Mouse (Mus musculus) neural tube, embryonic 13.5 days (tissue): Measurements from ENCODE around the gene Gm5148. TPM values are rescaled to one million over a fixed set of nuclear protein-coding genes. Genes with fewer than 3 reads are reported as not detected.
A peak's percentile ranks its signal among the peaks of the same experiment; 100 is the strongest.

Experiments
- ATAC-seq: fragments of 200-750 bp; cut with Nextera tagmentation; 2 replicates; pipeline ENCODE4 v1.8.0; 2017; ENCODE audit warnings: low read depth, mild to moderate bottlenecking, moderate TSS enrichment, moderate library complexity
- H3K27ac ChIP-seq: fragments of 300-500 bp; sonication (generic); replicated peaks from 2 replicates; pipeline ENCODE4 v1.5.1; 2015; ENCODE audit warnings: moderate library complexity, mild to moderate bottlenecking, inconsistent platforms
- H3K27me3 ChIP-seq: fragments of 300-500 bp; sonication (generic); 2 replicates; pipeline ENCODE4 v1.6.1; 2015; ENCODE audit warnings: mild to moderate bottlenecking, inconsistent platforms
- H3K36me3 ChIP-seq: fragments of 300-500 bp; sonication (generic); 2 replicates; pipeline ENCODE4 v1.6.1; 2015; ENCODE audit warnings: mild to moderate bottlenecking, inconsistent platforms
- H3K4me1 ChIP-seq: fragments of 300-500 bp; sonication (generic); replicated peaks from 2 replicates; pipeline ENCODE4 v1.6.1; 2015; ENCODE audit warnings: inconsistent platforms
- H3K4me2 ChIP-seq: fragments of 300-500 bp; sonication (generic); 2 replicates; pipeline ENCODE4 v1.6.1; 2015; ENCODE audit warnings: inconsistent platforms, mild to moderate bottlenecking, moderate library complexity
- H3K4me3 ChIP-seq: fragments of 300-500 bp; sonication (generic); 2 replicates; pipeline ENCODE4 v1.5.1; 2015; ENCODE audit warnings: mild to moderate bottlenecking, inconsistent platforms
- H3K9ac ChIP-seq: fragments of 300-500 bp; sonication (generic); 2 replicates; pipeline ENCODE4 v1.6.1; 2015; ENCODE audit warnings: moderate library complexity, mild to moderate bottlenecking, inconsistent platforms
- H3K9me3 ChIP-seq: fragments of 300-500 bp; sonication (generic); 2 replicates; pipeline ENCODE4 v1.6.1; 2016; ENCODE audit warnings: inconsistent platforms
- WGBS: fragments of 180-500 bp; shearing (Covaris S2); methylation state at CpG from one replicate; pipeline ENCODE4 v1.1.7; 2015; 5-methylcytosine and 5-hydroxymethylcytosine counted together
- polyA plus RNA-seq: library from polyadenylated mRNA; unstranded; fragments of >200 nt; fragmentation: Nextera tagmentation; extraction: Ambion mirVana; gene quantifications from 2 replicates; pipeline ENCODE4 v1.2.1, GENCODE M21; 2015

The Gm5148 gene
- polyA plus RNA-seq, 1 experiment from 2014 or later = 7.3 TPM

GRCm38 (mm10) chr3:37675056-37675525 is 49.2 kb downstream of the Gm5148 start:
- H3K4me2 ChIP-seq = no peak overlapping the region
- H3K27ac ChIP-seq = no peak overlapping the region
- H3K4me1 ChIP-seq = peaks cover 24% of the 10 kb centered on the region
- H3K4me3 ChIP-seq = no peak overlapping the region
- H3K27me3 ChIP-seq = peaks cover 53% of the 10 kb centered on the region
- no peaks in the 10 kb centered on the region for H3K9me3 ChIP-seq
- 86% methylated on average over 11 of the region's 11 CpGs for WGBS
- ATAC-seq = no peak
- H3K36me3 ChIP-seq = no peaks in the 10 kb centered on the region
- no peak overlapping the region for H3K9ac ChIP-seq

DNA sequence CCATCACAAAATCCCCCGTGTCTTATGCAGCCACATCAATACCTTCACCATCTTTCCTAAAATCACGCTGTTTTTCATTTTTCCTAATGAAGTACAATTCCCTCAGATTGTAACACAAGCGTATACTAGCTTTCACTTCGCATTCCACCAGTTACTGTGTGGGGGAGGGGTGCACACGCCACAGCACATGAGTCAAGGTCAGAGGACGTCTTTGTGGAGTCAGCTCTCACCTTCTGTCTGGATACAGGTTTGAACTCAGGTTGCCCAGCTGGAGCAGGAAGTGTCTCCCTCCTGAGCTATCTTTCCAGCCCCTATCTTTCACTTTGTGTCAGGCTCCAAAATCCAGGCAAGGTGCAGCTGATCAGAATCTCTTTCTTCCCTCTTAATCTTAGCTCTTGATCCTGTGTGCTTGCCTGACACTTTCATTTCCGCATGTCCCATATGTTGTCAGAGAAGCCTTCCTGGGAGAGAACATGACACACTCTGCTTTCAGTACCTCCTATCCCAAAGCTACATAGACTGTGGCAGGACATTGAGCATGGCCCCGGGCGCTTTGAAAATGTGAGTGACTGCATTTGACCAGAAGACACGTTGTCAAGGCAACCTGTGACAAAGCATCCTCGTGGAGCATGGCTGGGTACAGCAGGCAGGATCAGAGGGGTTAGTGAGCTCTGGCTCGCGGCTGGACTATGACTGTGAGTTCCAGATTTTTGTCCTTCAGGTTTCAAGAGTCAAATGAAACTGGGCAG is 50.6 kb downstream of the Gm5148 start:
- WGBS = 38% methylated on average over 13 of the region's 13 CpGs
- Histone ChIP-seq H3K4me1 (peaks cover 24% of the 10 kb centered on the region), H3K4me3 (no peak overlapping the region), H3K36me3 (no peaks in the 10 kb centered on the region), H3K9me3 (peaks cover 8% of the 10 kb centered on the region; the same call in 1 of the 2 replicates), H3K27me3 (peaks cover 62% of the 10 kb centered on the region), H3K27ac (no peak overlapping the region), H3K9ac (no peak overlapping the region), H3K4me2 (no peak overlapping the region)
- 0 out of 2 replicates have a peak, but pooled peaks have one; percentile 61 for ATAC-seq

GRCm38 (mm10) chr3:37672266-37673040 is 51.8 kb downstream of the Gm5148 start:
- Histone ChIP-seq H3K4me2 (no peak overlapping the region), H3K9ac (no peak overlapping the region), H3K36me3 (no peaks in the 10 kb centered on the region), H3K4me3 (no peak overlapping the region), H3K27ac (no peak overlapping the region), H3K9me3 (peaks cover 13% of the 10 kb centered on the region; the same call in 1 of the 2 replicates), H3K27me3 (peaks cover 62% of the 10 kb centered on the region), H3K4me1 (peaks cover 24% of the 10 kb centered on the region)
- WGBS = 6% methylated on average over 15 of the region's 15 CpGs
- no peak for ATAC-seq

- no peak for ATAC-seq
These were observed 55.2 kb downstream of the Gm5148 start for GRCm38 (mm10) chr3:37669100-37669499.

GRCm38 (mm10) chr3:37668652-37669051 is 55.6 kb downstream of the Gm5148 start:
- H3K9me3 ChIP-seq = peaks cover 21% of the 10 kb centered on the region
- H3K36me3 ChIP-seq = no peaks in the 10 kb centered on the region
- no peak overlapping the region for H3K27ac ChIP-seq
- no peak for ATAC-seq
- WGBS = 89% methylated on average over 12 of the region's 12 CpGs
- H3K4me2 ChIP-seq = no peak overlapping the region
- peaks cover 33% of the 10 kb centered on the region for H3K27me3 ChIP-seq
- no peak overlapping the region for H3K9ac ChIP-seq
- H3K4me3 ChIP-seq = no peak overlapping the region
- peaks cover 32% of the 10 kb centered on the region for H3K4me1 ChIP-seq

More at GRCm38 (mm10) chr3:37669100-37669499, 55.2 kb downstream of the Gm5148 start:
- H3K4me3 ChIP-seq = no peak overlapping the region
- H3K4me1 ChIP-seq = peaks cover 36% of the 10 kb centered on the region
- H3K27ac ChIP-seq = no peak overlapping the region
- H3K27me3 ChIP-seq = peaks cover 33% of the 10 kb centered on the region
- H3K36me3 ChIP-seq = no peaks in the 10 kb centered on the region
- peaks cover 21% of the 10 kb centered on the region for H3K9me3 ChIP-seq
- WGBS = 97% methylated on average over 20 of the region's 20 CpGs
- no peak overlapping the region for H3K4me2 ChIP-seq
- no peak overlapping the region for H3K9ac ChIP-seq

GRCm38 (mm10) chr3:37667736-37668135 is 56.6 kb downstream of the Gm5148 start:
- Histone ChIP-seq H3K4me3 (no peak overlapping the region), H3K27me3 (peaks cover 28% of the 10 kb centered on the region), H3K27ac (no peak overlapping the region), H3K36me3 (no peaks in the 10 kb centered on the region), H3K9me3 (peaks cover 21% of the 10 kb centered on the region), H3K9ac (no peak overlapping the region), H3K4me2 (no peak overlapping the region), H3K4me1 (peaks cover 23% of the 10 kb centered on the region)
- 30% methylated on average over 7 of the region's 7 CpGs for WGBS
- ATAC-seq = no peak

- no peak overlapping the region for H3K4me3 ChIP-seq
- peaks cover 21% of the 10 kb centered on the region for H3K9me3 ChIP-seq
- peaks cover 33% of the 10 kb centered on the region for H3K27me3 ChIP-seq
- peaks cover 16% of the 10 kb centered on the region for H3K4me1 ChIP-seq
- no peak for ATAC-seq
- H3K4me2 ChIP-seq = no peak overlapping the region
- H3K9ac ChIP-seq = no peak overlapping the region
- H3K36me3 ChIP-seq = no peaks in the 10 kb centered on the region
- H3K27ac ChIP-seq = no peak overlapping the region
- 11% methylated on average over 2 of the region's 2 CpGs for WGBS
These were observed 57.2 kb downstream of the Gm5148 start for GRCm38 (mm10) chr3:37667119-37667467.

- peak; percentile 89 for ATAC-seq
- no peaks in the 10 kb centered on the region for H3K36me3 ChIP-seq
- 0 out of 2 replicates have a peak overlapping the region, but pooled peaks have one; percentile 6 for H3K9ac ChIP-seq
- no peak overlapping the region for H3K4me2 ChIP-seq
- 10% methylated on average over 9 of the region's 9 CpGs for WGBS
- peaks cover 14% of the 10 kb centered on the region for H3K4me1 ChIP-seq
- peaks cover 21% of the 10 kb centered on the region for H3K9me3 ChIP-seq
- peaks cover 30% of the 10 kb centered on the region for H3K27me3 ChIP-seq
- no peak overlapping the region for H3K4me3 ChIP-seq
- no peak overlapping the region for H3K27ac ChIP-seq
These were observed 57.8 kb downstream of the Gm5148 start for GRCm38 (mm10) chr3:37666291-37667118.

Other genes with a start within 250 kb of the Gm5148 start
- 4.4 TPM in 2 replicates for gene Spry1, start 84.5 kb downstream of the Gm5148 start, polyA plus RNA-seq